Mouse (Mus musculus) bone marrow, adult 2 months (tissue): ENCODE results near the gene Mrgbp. TPM values are rescaled to one million over a fixed set of nuclear protein-coding genes. Genes with fewer than 3 reads are reported as not detected.

Experiments
- H3K27ac ChIP-seq: fragments of 200-500 bp; 2 replicates; pipeline ENCODE4 v1.5.1; 2012; ENCODE audit warnings: low read depth, mild to moderate bottlenecking, control low read depth, inconsistent platforms, low read length; ENCODE audit not compliant: control insufficient read depth, poor library complexity, insufficient read depth
- H3K4me1 ChIP-seq: fragments of 200-500 bp; 2 replicates; pipeline ENCODE4 v1.6.1; 2011; ENCODE audit warnings: low read length; ENCODE audit not compliant: control insufficient read depth, insufficient read depth
- H3K4me3 ChIP-seq: fragments of 200-500 bp; replicated peaks from 2 replicates; pipeline ENCODE3; 2011; ENCODE audit warnings: mild to moderate bottlenecking, low read depth, low read length, control low read depth; ENCODE audit not compliant: control insufficient read depth
- CTCF ChIP-seq: fragments of 200-500 bp; IDR thresholded peaks from 2 replicates; pipeline ENCODE4 v1.5.1; 2011; ENCODE audit warnings: low read length, control low read depth; ENCODE audit not compliant: control insufficient read depth, insufficient read depth
- POLR2A ChIP-seq: fragments of 200-500 bp; IDR thresholded peaks from 2 replicates; pipeline ENCODE4 v1.6.1; 2011; ENCODE audit warnings: low read depth, mild to moderate bottlenecking, control low read depth, low read length, borderline replicate concordance; ENCODE audit not compliant: control insufficient read depth
- WGBS: fragments of 180-500 bp; shearing (Covaris S2); methylation state at CpG from one replicate; pipeline ENCODE4 v1.1.7; 2018; 5-methylcytosine and 5-hydroxymethylcytosine counted together
- polyA plus RNA-seq: library from polyadenylated mRNA; stranded (reverse); fragments of >200 nt; gene quantifications from 2 replicates; pipeline ENCODE4 v1.2.4, GENCODE M21; 2011; ENCODE audit warnings: low replicate concordance; ENCODE audit not compliant: missing spikeins, insufficient read depth, insufficient read length

Mrgbp gene
- polyA plus RNA-seq, 1 experiment, result 23.8 TPM

DNA sequence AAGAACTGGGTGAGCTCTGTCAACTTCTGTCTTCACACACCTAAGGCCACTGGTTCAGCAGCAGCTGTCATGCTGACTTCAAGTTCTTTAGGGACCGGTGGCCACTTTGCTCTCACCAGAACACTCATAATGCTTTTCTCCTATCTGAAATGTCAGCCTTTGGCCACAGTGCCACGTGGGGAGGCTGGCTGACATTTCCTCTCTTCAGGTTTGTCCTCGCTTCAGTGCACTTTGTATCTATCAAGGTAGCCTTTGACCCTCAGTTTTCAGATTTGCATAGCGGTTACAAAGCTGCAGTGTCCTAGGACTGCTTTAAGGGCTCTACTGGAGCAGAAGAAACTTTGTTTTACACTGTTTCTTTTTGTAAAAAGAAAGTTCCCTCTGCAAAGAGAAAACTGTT, 4.6 kb upstream of the Mrgbp start:
- no peaks in the 10 kb centered on the region for H3K4me1 ChIP-seq
- TF ChIP-seq CTCF (no peak), POLR2A (no peak)
- no peak overlapping the region for H3K27ac ChIP-seq
- no peak overlapping the region for H3K4me3 ChIP-seq
- WGBS, result 51% methylated on average over 4 of the region's 4 CpGs

GRCm38 (mm10) chr2:180578686-180579085, 2.4 kb upstream of the Mrgbp start:
- 6% methylated on average over 3 of the region's 3 CpGs for WGBS
- TF ChIP-seq POLR2A (no peak), CTCF (peak; percentile 90)
- Histone ChIP-seq H3K27ac (no peak overlapping the region), H3K4me1 (peaks cover 5% of the 10 kb centered on the region), H3K4me3 (no peak overlapping the region)

- Histone ChIP-seq H3K27ac (peak overlapping the region; percentile 82), H3K4me1 (peaks cover 5% of the 10 kb centered on the region), H3K4me3 (peak overlapping the region; percentile 95)
- peak; percentile 80; the same call in 1 of the 2 replicates for TF ChIP-seq POLR2A
- TF ChIP-seq CTCF, result peak; percentile 96
- under 1% methylated on average over 57 of the region's 57 CpGs for WGBS
Observed at GRCm38 (mm10) chr2:180582481-180583153, 1.5 kb downstream of the Mrgbp start.

DNA sequence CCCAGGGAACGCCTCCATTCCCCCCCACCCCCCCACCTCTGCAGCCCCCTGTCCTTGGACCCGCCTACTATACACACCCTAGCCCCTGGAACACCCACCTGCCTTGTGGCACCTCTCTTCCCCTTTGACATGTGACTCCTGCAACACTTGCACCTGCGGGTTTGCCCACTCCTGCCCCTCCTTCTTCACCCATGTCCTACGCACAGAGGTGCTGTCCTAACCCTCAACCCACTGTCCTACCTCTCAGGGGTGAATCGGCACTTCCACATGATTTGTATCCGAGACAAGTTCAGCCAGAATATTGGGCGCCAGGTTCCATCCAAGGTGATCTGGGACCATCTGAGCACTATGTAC, 2.0 kb downstream of the Mrgbp start:
- Histone ChIP-seq H3K4me3 (peak overlapping the region; percentile 95), H3K4me1 (peaks cover 5% of the 10 kb centered on the region), H3K27ac (no peak overlapping the region)
- 8% methylated on average over 7 of the region's 7 CpGs for WGBS
- TF ChIP-seq CTCF (no peak), POLR2A (no peak)

DNA sequence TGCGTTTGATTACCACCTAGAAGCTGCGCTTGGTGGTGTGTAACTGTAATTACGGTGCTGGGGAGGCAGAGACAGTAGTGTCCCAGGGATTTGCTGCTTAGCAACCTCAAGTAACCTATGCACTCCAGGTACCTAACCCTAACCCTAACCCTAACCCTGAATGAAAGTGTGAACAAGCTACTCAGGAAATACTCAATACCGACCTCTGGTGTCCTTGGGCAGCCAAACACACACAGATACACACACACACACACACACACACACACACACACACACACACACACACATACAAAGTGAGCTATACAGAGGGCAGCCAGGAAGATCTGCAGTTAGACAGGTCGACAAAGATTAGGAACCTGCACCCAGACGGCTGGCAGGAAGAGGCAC, 7.6 kb downstream of the Mrgbp start:
- 46% methylated on average over 6 of the region's 6 CpGs for WGBS
- Histone ChIP-seq H3K4me3 (peak overlapping the region; percentile 99), H3K4me1 (no peaks in the 10 kb centered on the region), H3K27ac (peak overlapping the region; percentile 72; the same call in 1 of the 2 replicates)
- TF ChIP-seq POLR2A (no peak), CTCF (no peak)

DNA sequence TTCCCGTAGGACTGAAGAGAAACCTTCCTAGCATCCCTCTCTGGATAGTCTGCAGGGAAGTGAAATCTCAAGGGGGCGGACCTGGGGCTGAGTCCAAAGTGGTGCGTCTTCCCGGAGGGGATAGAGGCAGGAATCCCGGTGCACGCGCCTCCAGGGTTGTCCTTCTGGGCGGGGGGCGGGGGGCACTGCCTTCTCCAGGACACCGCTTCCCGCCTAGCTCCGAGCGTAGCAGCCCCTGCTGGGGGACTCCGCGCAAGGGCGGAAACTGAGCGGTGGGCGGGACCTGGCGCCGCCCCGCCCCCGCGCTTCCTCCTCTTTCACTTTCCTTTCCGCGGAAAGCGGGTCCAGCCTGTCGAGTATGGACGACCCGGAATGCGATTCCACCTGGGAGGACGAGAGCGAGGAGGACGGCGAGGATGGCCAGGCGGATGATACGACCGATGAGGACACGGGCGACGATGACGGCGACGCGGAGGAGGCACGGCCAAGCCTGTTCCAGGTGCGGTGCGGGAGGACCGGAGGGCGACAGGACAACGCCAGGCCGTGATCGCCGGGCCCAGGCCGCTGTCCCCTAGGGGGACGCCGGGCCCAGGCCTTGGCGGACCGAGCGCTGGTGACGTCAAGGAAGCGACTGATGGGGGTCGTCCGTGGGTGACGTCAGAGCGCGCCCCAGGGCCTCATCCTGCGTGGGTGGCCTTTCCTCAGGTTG, 8.2 kb downstream of the Mrgbp start, which contains the start of gene Ogfr:
Ogfr (plus strand) TSS at position 123 of the 709 bp plus-strand sequence.
- TF ChIP-seq CTCF, result 0 out of 2 replicates have a peak, but pooled peaks have one; percentile 14
- peak; percentile 59; the same call in 1 of the 2 replicates for TF ChIP-seq POLR2A
- peak within 1 kb of the TSS; percentile 91 for H3K27ac ChIP-seq

DNA sequence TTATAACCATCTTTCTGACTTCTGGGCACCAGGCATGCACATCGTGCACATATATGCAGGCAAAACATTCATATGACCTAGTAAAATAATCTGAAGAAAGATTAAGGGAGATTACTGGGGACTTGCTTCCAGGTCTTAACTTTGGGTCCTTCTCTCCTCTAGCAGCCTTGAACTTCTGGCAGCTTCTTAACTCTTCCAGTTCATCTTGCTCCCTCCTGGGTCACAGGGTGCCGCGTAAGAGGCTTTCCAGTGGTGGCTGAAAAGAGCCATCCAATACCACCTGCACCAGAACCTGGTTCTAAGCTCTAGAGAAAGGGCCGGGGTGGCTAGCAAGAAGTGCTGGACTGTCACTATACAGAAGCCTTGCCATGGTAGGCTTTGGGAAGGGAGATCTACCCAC, 16.4 kb downstream of the Mrgbp start, which contains the start of gene Col9a3:
Col9a3 (plus strand) TSS at position 301 of the 400 bp plus-strand sequence.
- Histone ChIP-seq H3K4me3 (no peak within 1 kb of the TSS), H3K4me1 (no peaks in the 10 kb centered on the region), H3K27ac (no peak within 1 kb of the TSS)
- WGBS, result 60% methylated on average over 4 of the region's 4 CpGs
- TF ChIP-seq POLR2A, result no peak
- no peak for TF ChIP-seq CTCF

More for the DNA sequence above, 8.2 kb downstream of the Mrgbp start, which contains the start of gene Ogfr:
- Histone ChIP-seq H3K4me3 (peak within 1 kb of the TSS; percentile 99), H3K4me1 (no peaks in the 10 kb centered on the region)
- WGBS, result under 1% methylated on average over 67 of the region's 67 CpGs

DNA sequence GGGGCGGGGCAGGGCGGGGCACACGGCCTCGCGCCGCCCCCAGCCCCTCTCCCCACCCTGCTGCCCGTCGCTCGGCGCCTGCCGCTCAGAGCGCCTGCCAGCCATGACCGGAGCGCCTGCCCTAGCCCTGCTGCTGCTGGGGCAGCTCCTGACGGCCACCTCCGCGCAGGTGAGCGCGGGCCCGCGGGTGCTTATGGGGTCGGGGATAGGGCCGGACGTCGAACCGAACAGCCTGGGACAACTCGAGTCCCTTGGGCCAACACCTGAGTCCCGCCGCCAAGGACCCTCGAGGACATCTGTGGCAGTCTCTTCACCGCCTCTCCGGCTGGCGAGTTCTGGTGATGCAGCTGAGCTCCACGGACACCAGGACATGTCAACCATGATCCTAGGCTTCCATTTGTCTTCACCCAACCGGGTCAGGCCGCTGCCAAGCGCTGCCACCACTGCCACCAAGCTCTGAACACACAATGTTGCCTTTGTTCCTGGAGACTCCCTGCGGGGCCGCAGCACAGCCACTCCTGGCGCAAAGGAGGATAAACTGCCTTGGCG, 17.1 kb downstream of the Mrgbp start:
- no peak overlapping the region for H3K27ac ChIP-seq
- H3K4me1 ChIP-seq, result no peaks in the 10 kb centered on the region
- no peak overlapping the region for H3K4me3 ChIP-seq
- TF ChIP-seq CTCF (no peak), POLR2A (no peak)
- WGBS, result 18% methylated on average over 39 of the region's 41 CpGs
